Mouse (Mus musculus): ENCODE data around the gene Ppp1r15a. TPM values are rescaled to one million over a fixed set of nuclear protein-coding genes. Genes with fewer than 3 reads are reported as not detected.
A peak's percentile ranks its signal among the peaks of the same experiment; 100 is the strongest.
"Not testable (repeated sequence)": the region's sequence is repeated elsewhere in the genome, so short reads cannot be mapped to it uniquely, and the experiment has no call there.

Ppp1r15a gene
- polyA plus RNA-seq, 1 experiment from 2014 or later = 20.3 TPM

DNA sequence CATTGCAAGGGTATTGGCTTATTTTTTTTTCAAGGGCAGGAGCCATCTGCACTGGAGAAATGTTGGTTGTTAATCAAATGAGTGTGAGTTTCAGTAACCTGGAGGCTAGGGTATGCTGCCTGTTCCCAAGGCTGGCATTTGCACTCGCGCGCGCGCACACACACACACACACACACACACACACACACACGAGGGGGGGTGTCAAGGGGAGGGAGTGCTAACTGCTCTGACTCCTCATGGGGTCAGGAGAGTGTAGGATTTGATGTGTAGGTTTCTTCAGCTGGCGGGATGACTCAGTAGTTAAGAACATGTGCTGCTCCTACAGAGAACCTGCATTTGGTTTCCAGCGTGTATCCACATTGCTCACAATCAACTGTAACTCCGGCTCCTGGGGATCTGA is 35.2 kb downstream of the Ppp1r15a start:
- DNase-seq (ENCODE audit: low spot score) (peak; percentile 57), ATAC-seq (replicated peaks; ENCODE audit: insufficient number of reproducible peaks, low FRiP score, low TSS enrichment, low read depth) (no peak)
- H3K4me3 ChIP-seq (ENCODE audit: low read depth, low read length) = no peak overlapping the region
- H3K36me3 ChIP-seq (replicated peaks; ENCODE audit: control insufficient read depth, insufficient read depth, low read depth, low read length) = no peaks in the 10 kb centered on the region; the same call in 1 of the 2 replicates
- no peaks in the 10 kb centered on the region; the same call in 1 of the 2 replicates for H3K4me1 ChIP-seq (ENCODE audit: control insufficient read depth, insufficient read depth, low read length)
- H3K9ac ChIP-seq (replicated peaks; ENCODE audit: low read length) = no peak overlapping the region
- WGBS = 40% methylated on average over 9 of the region's 9 CpGs
- H3K27me3 ChIP-seq (ENCODE audit: control insufficient read depth, insufficient read depth, low read length) = no peaks in the 10 kb centered on the region
- no peak overlapping the region for H3K4me2 ChIP-seq (ENCODE audit: low read depth, low read length)
- no peaks in the 10 kb centered on the region for H3K9me3 ChIP-seq (replicated peaks; ENCODE audit: control insufficient read depth, low read length)
- no peak overlapping the region for H3K27ac ChIP-seq (replicated peaks; ENCODE audit: low read depth, low read length)

DNA sequence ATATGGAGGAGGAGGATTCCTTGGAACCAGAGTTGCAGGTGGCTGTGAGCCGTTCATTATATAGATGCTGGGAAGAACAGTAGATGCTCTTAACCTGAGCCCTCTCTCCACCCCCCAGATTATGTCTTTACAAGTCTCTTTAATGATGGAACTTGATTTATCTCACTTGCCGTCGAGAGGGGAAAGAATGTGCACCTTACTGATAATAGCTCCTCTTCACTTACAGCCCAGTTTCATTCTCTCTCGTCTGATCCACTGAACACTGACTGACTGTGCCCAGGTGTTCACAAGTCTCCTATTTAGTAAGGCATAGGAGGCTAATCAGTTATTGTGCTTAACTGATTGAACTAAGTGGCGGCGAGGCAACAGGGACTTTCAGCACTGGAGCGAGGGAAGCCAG is 36.5 kb downstream of the Ppp1r15a start:
- WGBS = 83% methylated on average over 7 of the region's 7 CpGs

DNA sequence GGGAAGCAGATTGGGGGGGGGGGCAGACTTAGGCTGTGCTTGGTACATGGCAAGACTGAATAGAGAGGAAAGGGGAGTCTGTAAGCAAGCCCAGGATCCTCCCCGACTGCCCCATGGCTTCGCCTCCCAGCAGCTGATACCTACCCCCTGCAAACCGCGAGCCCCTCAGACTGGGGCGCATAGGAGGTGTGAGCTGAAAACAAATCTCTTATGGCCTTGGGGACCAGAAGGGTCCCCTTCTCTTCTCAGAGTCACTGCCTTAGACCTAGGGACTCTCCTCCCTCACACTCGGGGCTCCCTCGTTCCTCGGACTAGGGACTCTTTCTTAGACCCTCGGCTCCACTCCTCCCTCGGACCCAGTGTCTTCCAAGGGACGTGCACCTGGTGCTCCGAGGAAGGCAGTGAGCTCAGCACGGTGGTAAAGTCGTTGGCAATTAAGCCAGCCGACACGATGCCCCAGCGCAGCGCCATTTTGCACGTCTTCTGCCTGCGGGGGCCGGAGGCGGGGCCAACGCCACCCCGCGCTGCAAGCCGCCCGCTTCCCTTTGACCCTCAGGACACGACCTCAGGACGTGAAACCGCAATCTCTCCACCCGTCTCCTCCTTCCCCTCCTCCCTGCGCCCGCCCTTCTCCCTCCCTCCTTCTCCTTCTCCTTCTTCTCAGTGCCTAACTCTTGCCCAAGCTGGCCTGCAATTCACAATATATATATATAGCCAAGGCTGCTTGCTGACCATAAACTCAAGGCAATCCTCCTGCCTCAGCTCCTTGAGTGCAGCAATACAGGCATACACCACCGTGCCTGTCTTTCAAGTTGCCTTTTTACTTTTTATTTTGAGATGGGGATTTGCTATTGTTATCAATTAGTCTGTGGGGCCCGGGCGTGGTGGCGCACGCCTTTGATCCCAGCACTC is 37.5 kb downstream of the Ppp1r15a start, which contains the start of gene Dhdh:
Gene Dhdh, minus strand, starts transcription at position 513 of the 912 bp plus-strand sequence.
- Histone ChIP-seq H3K9ac (replicated peaks; ENCODE audit: low read length) (peak within 1 kb of the TSS; percentile 67), H3K27me3 (ENCODE audit: control insufficient read depth, insufficient read depth, low read length) (no peaks in the 10 kb centered on the region), H3K4me3 (ENCODE audit: low read depth, low read length) (peak within 1 kb of the TSS; percentile 38), H3K36me3 (replicated peaks; ENCODE audit: control insufficient read depth, insufficient read depth, low read depth, low read length) (no peaks in the 10 kb centered on the region), H3K27ac (replicated peaks; ENCODE audit: low read depth, low read length) (peak within 1 kb of the TSS; percentile 65; the same call in 1 of the 2 replicates), H3K4me2 (ENCODE audit: low read depth, low read length) (peak within 1 kb of the TSS; percentile 72), H3K9me3 (replicated peaks; ENCODE audit: control insufficient read depth, low read length) (no peaks in the 10 kb centered on the region), H3K4me1 (ENCODE audit: control insufficient read depth, insufficient read depth, low read length) (no peaks in the 10 kb centered on the region; the same call in 1 of the 2 replicates)
- DNase-seq (ENCODE audit: low spot score) (peak; percentile 60), ATAC-seq (replicated peaks; ENCODE audit: insufficient number of reproducible peaks, low FRiP score, low TSS enrichment, low read depth) (peak; percentile 46; the same call in 1 of the 2 replicates)
- WGBS = 8% methylated on average over 37 of the region's 38 CpGs

More for the DNA sequence above, 36.5 kb downstream of the Ppp1r15a start:
- Histone ChIP-seq H3K9ac (replicated peaks; ENCODE audit: low read length) (no peak overlapping the region), H3K36me3 (replicated peaks; ENCODE audit: control insufficient read depth, insufficient read depth, low read depth, low read length) (no peaks in the 10 kb centered on the region; the same call in 1 of the 2 replicates), H3K27me3 (ENCODE audit: control insufficient read depth, insufficient read depth, low read length) (no peaks in the 10 kb centered on the region), H3K27ac (replicated peaks; ENCODE audit: low read depth, low read length) (no peak overlapping the region), H3K4me1 (ENCODE audit: control insufficient read depth, insufficient read depth, low read length) (no peaks in the 10 kb centered on the region; the same call in 1 of the 2 replicates), H3K9me3 (replicated peaks; ENCODE audit: control insufficient read depth, low read length) (no peaks in the 10 kb centered on the region), H3K4me3 (ENCODE audit: low read depth, low read length) (no peak overlapping the region), H3K4me2 (ENCODE audit: low read depth, low read length) (no peak overlapping the region)
- ATAC-seq (replicated peaks; ENCODE audit: insufficient number of reproducible peaks, low FRiP score, low TSS enrichment, low read depth) = no peak
- no peak for DNase-seq (ENCODE audit: low spot score)

DNA sequence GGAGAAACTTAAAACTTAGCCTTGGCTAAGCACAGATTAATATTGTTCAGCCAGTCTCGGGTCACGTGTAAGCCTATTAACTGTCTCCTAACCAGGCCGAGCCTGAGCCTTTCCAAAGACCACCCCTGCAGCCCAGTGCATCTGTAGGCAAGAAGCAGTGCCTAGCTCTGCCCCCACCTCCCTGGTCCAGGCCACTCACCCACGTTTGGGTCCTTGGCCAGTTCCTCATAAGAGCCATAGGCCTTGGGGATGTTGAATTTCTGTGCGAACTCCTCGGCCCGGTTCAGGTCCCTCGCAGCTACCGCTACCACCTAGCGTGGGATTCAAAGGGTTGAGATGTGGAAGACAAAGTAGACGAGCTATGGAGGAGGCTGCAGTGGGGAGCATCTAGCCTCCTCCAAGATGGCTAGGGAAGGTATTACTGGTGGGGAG is 38.2 kb downstream of the Ppp1r15a start:
- ATAC-seq (replicated peaks; ENCODE audit: insufficient number of reproducible peaks, low FRiP score, low TSS enrichment, low read depth) (peak; percentile 26; the same call in 1 of the 2 replicates), DNase-seq (ENCODE audit: low spot score) (peak; percentile 27)
- peak overlapping the region; percentile 38; the same call in 1 of the 2 replicates for H3K4me3 ChIP-seq (ENCODE audit: low read depth, low read length)
- H3K27ac ChIP-seq (replicated peaks; ENCODE audit: low read depth, low read length) = 0 out of 2 replicates have a peak overlapping the region, but pooled peaks have one; percentile 65
- peak overlapping the region; percentile 72 for H3K4me2 ChIP-seq (ENCODE audit: low read depth, low read length)
- H3K4me1 ChIP-seq (ENCODE audit: control insufficient read depth, insufficient read depth, low read length) = no peaks in the 10 kb centered on the region; the same call in 1 of the 2 replicates
- no peaks in the 10 kb centered on the region for H3K36me3 ChIP-seq (replicated peaks; ENCODE audit: control insufficient read depth, insufficient read depth, low read depth, low read length)
- H3K9me3 ChIP-seq (replicated peaks; ENCODE audit: control insufficient read depth, low read length) = no peaks in the 10 kb centered on the region
- 26% methylated on average over 11 of the region's 11 CpGs for WGBS
- peak overlapping the region; percentile 67 for H3K9ac ChIP-seq (replicated peaks; ENCODE audit: low read length)
- no peaks in the 10 kb centered on the region for H3K27me3 ChIP-seq (ENCODE audit: control insufficient read depth, insufficient read depth, low read length)

DNA sequence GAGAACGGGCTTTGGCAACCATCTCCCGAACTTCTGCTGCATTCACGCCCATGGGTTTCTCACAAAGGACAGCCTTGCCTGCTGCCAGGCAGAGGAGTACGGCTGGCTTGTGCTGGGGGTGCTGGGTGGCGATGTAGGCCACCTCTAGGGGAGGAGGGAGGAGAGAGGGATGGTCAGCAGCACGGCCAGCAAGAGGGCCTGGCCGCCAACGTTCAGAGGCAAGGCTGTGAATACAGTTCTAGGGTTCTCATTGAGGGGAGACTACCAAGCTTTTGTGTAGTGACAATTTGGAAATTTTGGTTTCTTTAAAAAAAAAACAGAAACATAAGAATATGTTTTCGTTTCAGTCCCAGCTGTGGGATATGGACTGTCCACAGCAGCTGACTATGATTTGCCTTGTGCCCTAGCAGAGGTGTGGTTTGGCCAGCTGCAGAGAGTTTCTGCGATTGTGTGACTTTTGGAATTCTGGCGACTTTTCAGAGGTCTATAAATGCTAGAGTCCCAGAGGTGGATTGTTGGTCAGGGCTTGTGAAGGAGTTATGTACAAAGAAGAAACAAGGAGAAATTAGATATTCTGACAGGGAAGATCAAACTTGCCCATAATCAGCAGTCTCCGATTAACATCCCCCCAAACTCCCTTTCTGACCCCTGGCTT is 39.2 kb downstream of the Ppp1r15a start, which contains the start of gene Gm45808:
Gene Gm45808, minus strand, starts transcription at position 51 of the 655 bp plus-strand sequence.
- Histone ChIP-seq H3K4me3 (ENCODE audit: low read depth, low read length) (no peak within 1 kb of the TSS), H3K9me3 (replicated peaks; ENCODE audit: control insufficient read depth, low read length) (no peaks in the 10 kb centered on the region), H3K4me1 (ENCODE audit: control insufficient read depth, insufficient read depth, low read length) (no peaks in the 10 kb centered on the region; the same call in 1 of the 2 replicates), H3K36me3 (replicated peaks; ENCODE audit: control insufficient read depth, insufficient read depth, low read depth, low read length) (no peaks in the 10 kb centered on the region), H3K27me3 (ENCODE audit: control insufficient read depth, insufficient read depth, low read length) (no peaks in the 10 kb centered on the region), H3K27ac (replicated peaks; ENCODE audit: low read depth, low read length) (no peak within 1 kb of the TSS), H3K9ac (replicated peaks; ENCODE audit: low read length) (no peak within 1 kb of the TSS; the same call in 1 of the 2 replicates), H3K4me2 (ENCODE audit: low read depth, low read length) (no peak within 1 kb of the TSS)
- DNase-seq (ENCODE audit: low spot score) = no peak
- no peak for ATAC-seq (replicated peaks; ENCODE audit: insufficient number of reproducible peaks, low FRiP score, low TSS enrichment, low read depth)
- 86% methylated on average over 12 of the region's 12 CpGs for WGBS

DNA sequence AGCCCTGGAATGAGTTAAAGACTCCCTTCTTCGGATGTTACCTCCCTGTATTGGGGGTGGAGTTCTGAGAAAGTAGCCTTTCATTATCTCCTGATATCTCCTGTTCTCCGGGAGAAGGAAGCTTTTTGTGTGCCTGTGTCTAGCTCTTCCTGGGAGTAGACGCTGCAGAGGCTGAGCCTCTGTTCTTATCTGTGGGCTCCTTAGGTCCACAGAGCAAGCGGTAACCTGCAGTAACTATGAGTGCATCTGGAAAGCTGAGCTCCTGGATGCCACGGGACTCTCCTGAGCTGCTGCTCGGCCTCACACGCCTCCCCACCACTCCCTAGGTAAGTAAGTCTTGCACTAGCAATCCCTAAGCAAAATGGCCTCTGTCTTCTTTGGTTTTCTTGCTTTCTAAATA is 39.9 kb downstream of the Ppp1r15a start:
- H3K36me3 ChIP-seq (replicated peaks; ENCODE audit: control insufficient read depth, insufficient read depth, low read depth, low read length) = no peaks in the 10 kb centered on the region
- H3K9ac ChIP-seq (replicated peaks; ENCODE audit: low read length) = no peak overlapping the region
- no peak overlapping the region for H3K4me3 ChIP-seq (ENCODE audit: low read depth, low read length)
- 82% methylated on average over 7 of the region's 7 CpGs for WGBS
- no peaks in the 10 kb centered on the region for H3K27me3 ChIP-seq (ENCODE audit: control insufficient read depth, insufficient read depth, low read length)
- H3K4me1 ChIP-seq (ENCODE audit: control insufficient read depth, insufficient read depth, low read length) = no peaks in the 10 kb centered on the region; the same call in 1 of the 2 replicates
- H3K4me2 ChIP-seq (ENCODE audit: low read depth, low read length) = no peak overlapping the region
- DNase-seq (ENCODE audit: low spot score) (no peak), ATAC-seq (replicated peaks; ENCODE audit: insufficient number of reproducible peaks, low FRiP score, low TSS enrichment, low read depth) (no peak)
- H3K9me3 ChIP-seq (replicated peaks; ENCODE audit: control insufficient read depth, low read length) = no peaks in the 10 kb centered on the region
- no peak overlapping the region for H3K27ac ChIP-seq (replicated peaks; ENCODE audit: low read depth, low read length)

DNA sequence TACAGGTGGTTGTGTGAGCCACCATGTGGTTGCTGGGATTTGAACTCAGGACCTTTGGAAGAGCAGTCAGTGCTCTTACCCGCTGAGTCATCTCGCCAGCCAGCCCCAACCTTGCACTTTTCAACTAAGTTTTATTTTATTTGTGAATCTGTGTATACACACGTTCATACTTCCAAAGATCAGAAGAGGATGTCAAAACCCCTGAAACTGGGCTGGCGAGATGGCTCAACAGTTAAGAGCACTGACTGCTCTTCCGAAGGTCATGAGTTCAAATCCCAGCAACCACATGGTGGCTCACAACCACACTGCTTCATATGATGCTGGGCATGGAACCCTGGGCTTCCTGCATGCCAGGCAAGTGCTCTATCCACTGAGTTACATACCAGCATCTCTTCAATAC is 41.1 kb downstream of the Ppp1r15a start:
- H3K9me3 ChIP-seq (replicated peaks; ENCODE audit: control insufficient read depth, low read length); H3K27ac ChIP-seq (replicated peaks; ENCODE audit: low read depth, low read length); H3K36me3 ChIP-seq (replicated peaks; ENCODE audit: control insufficient read depth, insufficient read depth, low read depth, low read length); H3K4me3 ChIP-seq (ENCODE audit: low read depth, low read length); H3K4me1 ChIP-seq (ENCODE audit: control insufficient read depth, insufficient read depth, low read length); H3K9ac ChIP-seq (replicated peaks; ENCODE audit: low read length); ATAC-seq (replicated peaks; ENCODE audit: insufficient number of reproducible peaks, low FRiP score, low TSS enrichment, low read depth); H3K4me2 ChIP-seq (ENCODE audit: low read depth, low read length); H3K27me3 ChIP-seq (ENCODE audit: control insufficient read depth, insufficient read depth, low read length); DNase-seq (ENCODE audit: low spot score): not testable (repeated sequence)
- WGBS = 92% methylated on average over 5 of the region's 5 CpGs

All from embryonic facial prominence, embryonic 11.5 days (tissue).